Mouse (Mus musculus): ENCODE data around the gene Trpv1.

Trpv1 gene

GRCm38 (mm10) chr11:73236731-73237130 lies 2.6 kb downstream of the Trpv1 start:
- DNase-seq: no peak

GRCm38 (mm10) chr11:73242199-73242598 lies 8.1 kb downstream of the Trpv1 start:
- no peak for DNase-seq

GRCm38 (mm10) chr11:73242777-73243176 lies 8.7 kb downstream of the Trpv1 start:
- DNase-seq: no peak

- DNase-seq: no peak
These were observed 23.4 kb downstream of the Trpv1 start for GRCm38 (mm10) chr11:73257362-73257945.

- no peak for DNase-seq
These were observed 24.6 kb downstream of the Trpv1 start for GRCm38 (mm10) chr11:73258664-73259063.

GRCm38 (mm10) chr11:73260457-73260856 lies 26.4 kb downstream of the Trpv1 start:
- DNase-seq: no peak

GRCm38 (mm10) chr11:73261385-73261784 lies 27.3 kb downstream of the Trpv1 start:
- no peak for DNase-seq

- DNase-seq: no peak
These were observed 33.2 kb downstream of the Trpv1 start, which contains the start of gene Trpv3 for GRCm38 (mm10) chr11:73267267-73267666. Trpv3 (plus strand) TSS chr11:73267388.

GRCm38 (mm10) chr11:73274821-73275220 lies 40.7 kb downstream of the Trpv1 start:
- no peak for DNase-seq

GRCm38 (mm10) chr11:73280710-73281109 lies 46.6 kb downstream of the Trpv1 start:
- no peak for DNase-seq

GRCm38 (mm10) chr11:73281528-73282027 lies 47.5 kb downstream of the Trpv1 start:
- peak; percentile 68 for DNase-seq

GRCm38 (mm10) chr11:73283369-73283768 lies 49.3 kb downstream of the Trpv1 start:
- peak; percentile 58 for DNase-seq

- DNase-seq: no peak
These were observed 49.8 kb downstream of the Trpv1 start for GRCm38 (mm10) chr11:73283926-73284325.

GRCm38 (mm10) chr11:73284351-73284750 lies 50.3 kb downstream of the Trpv1 start:
- DNase-seq: no peak

- no peak for DNase-seq
These were observed 55.5 kb downstream of the Trpv1 start for GRCm38 (mm10) chr11:73289621-73290020.

GRCm38 (mm10) chr11:73303123-73303522 lies 69.0 kb downstream of the Trpv1 start:
- no peak for DNase-seq

Data from kidney, postnatal 14 days (tissue).